ENCODE assay signal across 8 mouse cellular contexts in the genomic region with DNA sequence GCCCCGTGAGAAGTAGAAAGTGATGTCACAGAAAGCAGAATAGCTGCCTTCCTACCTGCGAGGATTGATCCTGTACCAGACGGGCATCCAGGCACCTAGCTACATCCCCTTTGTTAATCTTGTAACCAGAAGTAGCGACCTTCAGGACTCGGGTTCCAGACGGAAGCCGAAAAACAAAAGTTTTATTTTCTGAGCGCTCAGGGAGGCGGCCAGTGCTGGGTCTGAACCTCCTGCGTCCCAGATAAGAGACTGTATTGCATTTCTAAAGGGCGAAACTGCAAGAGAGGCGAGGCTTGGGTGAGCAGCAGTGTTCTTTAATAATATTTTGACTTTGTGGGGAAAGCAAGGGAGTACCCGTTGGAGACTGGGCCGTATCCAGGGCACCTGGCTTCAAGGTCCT. TPM values are rescaled to one million over a fixed set of nuclear protein-coding genes. Genes with fewer than 3 reads are reported as not detected.
DNase-seq lines count a peak whose midpoint lies in the region; ATAC-seq and TF ChIP-seq lines count a peak whose summit lies in the region.

No protein-coding gene starts in this region.

- ATAC-seq in heart, embryonic 14.5 days (ENCODE audit: insufficient number of reproducible peaks, insufficient read depth, low FRiP score, low read depth) = no peak
- no peak for ATAC-seq in G1E (ENCODE audit: extremely low read depth, insufficient number of reproducible peaks, low FRiP score, poor library complexity, severe bottlenecking)
- ATAC-seq in hindbrain, embryonic 11.5 days (ENCODE audit: low FRiP score) = no peak

- H3K27me3 ChIP-seq in heart, embryonic 14.5 days (ENCODE audit: control insufficient read depth, insufficient read depth, low read length) = no peaks in the 10 kb centered on the region; the same call in 1 of the 2 replicates
- no peaks in the 10 kb centered on the region for H3K27me3 ChIP-seq in G1E (ENCODE audit: insufficient read depth, low read length)
- H3K27me3 ChIP-seq in hindbrain, embryonic 11.5 days (ENCODE audit: control insufficient read depth, insufficient read depth, low read length) = peaks cover 2% of the 10 kb centered on the region
- peaks cover 11% of the 10 kb centered on the region for H3K27me3 ChIP-seq in midbrain, embryonic 10.5 days (ENCODE audit: low read depth, poor library complexity, severe bottlenecking)

- no peaks in the 10 kb centered on the region for H3K9me3 ChIP-seq in heart, embryonic 14.5 days (ENCODE audit: control insufficient read depth, low read length)
- H3K9me3 ChIP-seq in G1E (replicated peaks) = no peaks in the 10 kb centered on the region
- H3K9me3 ChIP-seq in hindbrain, embryonic 11.5 days (ENCODE audit: control insufficient read depth, low read length) = no peaks in the 10 kb centered on the region
- no peaks in the 10 kb centered on the region for H3K9me3 ChIP-seq in midbrain, embryonic 10.5 days (replicated peaks)

- peak overlapping the region; percentile 88 for H3K9ac ChIP-seq in heart, embryonic 14.5 days (ENCODE audit: low read length)
- peak overlapping the region; percentile 89 for H3K9ac ChIP-seq in hindbrain, embryonic 11.5 days (ENCODE audit: low read depth, low read length)

- H3K4me1 ChIP-seq in heart, embryonic 14.5 days (ENCODE audit: control insufficient read depth in 2 of 2, insufficient read depth in 2 of 2, low read length in 2 of 2) = peaks cover 10 to 18% of the 10 kb centered on the region in 2 experiments
- H3K4me1 ChIP-seq in G1E (ENCODE audit: insufficient read depth, low read depth, low read length) = peaks cover 66% of the 10 kb centered on the region
- H3K4me1 ChIP-seq in hindbrain, embryonic 11.5 days (replicated peaks; ENCODE audit: control insufficient read depth, insufficient read depth, low read length) = no peaks in the 10 kb centered on the region; the same call in 1 of the 2 replicates
- H3K4me1 ChIP-seq in midbrain, embryonic 10.5 days = peaks cover 40% of the 10 kb centered on the region

- no peak for DNase-seq in heart, postnatal 25 days (ENCODE audit: low spot score)
- DNase-seq in G1E (ENCODE audit: low spot score) (no peak), MN1 (ENCODE audit: low spot score) (no peak)
- DNase-seq in hindbrain, embryonic 11.5 days (ENCODE audit: low spot score) = no peak
- no peak for DNase-seq in midbrain, embryonic 10.5 days (ENCODE audit: low spot score)
- DNase-seq in urinary bladder, postnatal 10 days (ENCODE audit: low spot score) = no peak
- DNase-seq in kidney, adult 9 months = no peak

- H3K27ac ChIP-seq in heart, embryonic 14.5 days (replicated peaks in 1 of 2; ENCODE audit: control insufficient read depth in 1 of 2, insufficient read depth in 1 of 2, low read depth in 2 of 2, low read length in 2 of 2) = peak overlapping the region; percentile 96 to 99
- peak overlapping the region; percentile 97 for H3K27ac ChIP-seq in hindbrain, embryonic 11.5 days (ENCODE audit: low read depth, low read length)
- peak overlapping the region; percentile 92 for H3K27ac ChIP-seq in midbrain, embryonic 10.5 days (replicated peaks)

- H3K4me3 ChIP-seq in heart, embryonic 14.5 days (ENCODE audit: control insufficient read depth in 1 of 2, insufficient read depth in 1 of 2, low read depth in 1 of 2, low read length in 2 of 2) = peak overlapping the region; percentile 62 to 86
- peak overlapping the region; percentile 69 for H3K4me3 ChIP-seq in G1E (ENCODE audit: low read depth, low read length)
- H3K4me3 ChIP-seq in hindbrain, embryonic 11.5 days (ENCODE audit: low read depth, low read length) = peak overlapping the region; percentile 65
- H3K4me3 ChIP-seq in midbrain, embryonic 10.5 days = peak overlapping the region; percentile 66

- peak overlapping the region; percentile 83 for H3K4me2 ChIP-seq in heart, embryonic 14.5 days (ENCODE audit: low read length)
- H3K4me2 ChIP-seq in hindbrain, embryonic 11.5 days (replicated peaks; ENCODE audit: low read depth, low read length) = peak overlapping the region; percentile 78

- no peak for TF ChIP-seq CTCF in G1E (IDR thresholded peaks at IDR 0.05; ENCODE audit: low read depth, low read length)

- intact Hi-C loops in heart, postnatal 25 days (cut with DNase I) = loop anchor here (2.0 kb wide), 1 partner anchor 16 kb away; a partner anchor contains a TSS

- H3K36me3 ChIP-seq in heart, embryonic 14.5 days (ENCODE audit: control insufficient read depth, insufficient read depth, low read length) = peaks cover 16% of the 10 kb centered on the region; the same call in 1 of the 2 replicates
- peaks cover 10% of the 10 kb centered on the region for H3K36me3 ChIP-seq in G1E (replicated peaks)
- no peaks in the 10 kb centered on the region for H3K36me3 ChIP-seq in hindbrain, embryonic 11.5 days (ENCODE audit: control insufficient read depth, insufficient read depth, low read length)
- no peaks in the 10 kb centered on the region for H3K36me3 ChIP-seq in midbrain, embryonic 10.5 days

- WGBS in heart, embryonic 14.5 days = 1% methylated on average over 14 of the region's 14 CpGs
- WGBS in hindbrain, embryonic 11.5 days = under 1% methylated on average over 14 of the region's 14 CpGs
- 2% methylated on average over 14 of the region's 14 CpGs for WGBS in midbrain, embryonic 10.5 days

RNA-seq across cellular contexts. Expression of a gene that starts 11.5 kb away (rescaled TPM):
- polyA plus RNA-seq in heart, embryonic 14.5 days (2014; fragmentation: Nextera tagmentation; extraction: Ambion mirVana) = 17.6 and 18.2 TPM in 2 replicates
- 10 to 100 TPM; 10.7 to 13.9 TPM for total RNA-seq in heart, postnatal 25 days (2021)
- total RNA-seq in G1E (2014; fragmentation: Nextera tagmentation) (26.1 and 34.6 TPM in 2 replicates), G1E (2017) (7.4 TPM in 2 replicates)
- polyA plus RNA-seq in G1E (2012) = 4.4 and 6.7 TPM in 2 replicates
- 22.7 and 23.8 TPM in 2 replicates for polyA plus RNA-seq in hindbrain, embryonic 11.5 days (2014; fragmentation: Nextera tagmentation; extraction: Ambion mirVana)
- 8.3 and 15.3 TPM in 2 replicates for polyA plus RNA-seq in midbrain, embryonic 10.5 days (2016; fragmentation: Nextera tagmentation; extraction: Ambion mirVana)

RNA-seq across cellular contexts. Expression of a gene that starts 13.3 kb away (rescaled TPM):
- 0.11 and 0.19 TPM in 2 replicates for polyA plus RNA-seq in heart, embryonic 14.5 days (2014; fragmentation: Nextera tagmentation; extraction: Ambion mirVana)
- total RNA-seq in heart, postnatal 25 days (2021) = under 1 TPM in 1 of 2 experiments, not detected in 1; 0.16 TPM
- total RNA-seq in G1E (2014; fragmentation: Nextera tagmentation) (not detected in 2 replicates), G1E (2017) (0.05 TPM in 1 of 2 replicates, not detected in the other)
- polyA plus RNA-seq in G1E (2012) = 0.02 and 0.04 TPM in 2 replicates
- 0.62 TPM in 1 of 2 replicates, not detected in the other for polyA plus RNA-seq in hindbrain, embryonic 11.5 days (2014; fragmentation: Nextera tagmentation; extraction: Ambion mirVana)
- polyA plus RNA-seq in midbrain, embryonic 10.5 days (2016; fragmentation: Nextera tagmentation; extraction: Ambion mirVana) = 0.19 and 0.34 TPM in 2 replicates

RNA-seq across cellular contexts. Expression of a gene that starts 16.2 kb away (rescaled TPM):
- 8.0 and 11.5 TPM in 2 replicates for polyA plus RNA-seq in heart, embryonic 14.5 days (2014; fragmentation: Nextera tagmentation; extraction: Ambion mirVana)
- total RNA-seq in heart, postnatal 25 days (2021) = 1 to 10 TPM; 3.8 to 5.2 TPM
- 0.60 TPM in 1 of 2 replicates, not detected in the other for total RNA-seq in G1E (2014; fragmentation: Nextera tagmentation)
- total RNA-seq in G1E (2017) = 0.35 and 0.49 TPM in 2 replicates
- 0.39 and 0.41 TPM in 2 replicates for polyA plus RNA-seq in G1E (2012)
- 2.9 and 3.9 TPM in 2 replicates for polyA plus RNA-seq in hindbrain, embryonic 11.5 days (2014; fragmentation: Nextera tagmentation; extraction: Ambion mirVana)
- 0.38 and 0.39 TPM in 2 replicates for polyA plus RNA-seq in midbrain, embryonic 10.5 days (2016; fragmentation: Nextera tagmentation; extraction: Ambion mirVana)

RNA-seq across cellular contexts. Expression of a gene that starts 44.6 kb away (rescaled TPM):
- 39.5 and 42.2 TPM in 2 replicates for polyA plus RNA-seq in heart, embryonic 14.5 days (2014; fragmentation: Nextera tagmentation; extraction: Ambion mirVana)
- 10 to 100 TPM; 52.0 to 69.7 TPM for total RNA-seq in heart, postnatal 25 days (2021)
- total RNA-seq in G1E (2014; fragmentation: Nextera tagmentation) = 25.6 and 32.7 TPM in 2 replicates
- total RNA-seq in G1E (2017) = 21.7 and 28.5 TPM in 2 replicates
- 122 and 157 TPM in 2 replicates for polyA plus RNA-seq in G1E (2012)
- polyA plus RNA-seq in hindbrain, embryonic 11.5 days (2014; fragmentation: Nextera tagmentation; extraction: Ambion mirVana) = 39.7 and 41.0 TPM in 2 replicates
- 55.1 and 58.4 TPM in 2 replicates for polyA plus RNA-seq in midbrain, embryonic 10.5 days (2016; fragmentation: Nextera tagmentation; extraction: Ambion mirVana)

RNA-seq across cellular contexts. Expression of a gene that starts 52.6 kb away (rescaled TPM):
- 62.0 and 65.5 TPM in 2 replicates for polyA plus RNA-seq in heart, embryonic 14.5 days (2014; fragmentation: Nextera tagmentation; extraction: Ambion mirVana)
- total RNA-seq in heart, postnatal 25 days (2021) = 10 to 100 TPM; 54.9 to 55.4 TPM
- 35.6 and 41.8 TPM in 2 replicates for total RNA-seq in G1E (2014; fragmentation: Nextera tagmentation)
- total RNA-seq in G1E (2017) = 39.7 and 42.2 TPM in 2 replicates
- polyA plus RNA-seq in G1E (2012) = 91.6 and 94.7 TPM in 2 replicates
- polyA plus RNA-seq in hindbrain, embryonic 11.5 days (2014; fragmentation: Nextera tagmentation; extraction: Ambion mirVana) = 69.0 and 75.0 TPM in 2 replicates
- polyA plus RNA-seq in midbrain, embryonic 10.5 days (2016; fragmentation: Nextera tagmentation; extraction: Ambion mirVana) = 71.6 and 72.9 TPM in 2 replicates
